Mouse (Mus musculus) cerebellum, adult 18-20 months (tissue): ENCODE measurements around the gene Mapk1ip1l.

ENCODE experiments used
- DNase-seq, 2 experiments: peaks; one replicate each; pipeline ENCODE4 v3.0.0; 2021

Mapk1ip1l gene

DNA sequence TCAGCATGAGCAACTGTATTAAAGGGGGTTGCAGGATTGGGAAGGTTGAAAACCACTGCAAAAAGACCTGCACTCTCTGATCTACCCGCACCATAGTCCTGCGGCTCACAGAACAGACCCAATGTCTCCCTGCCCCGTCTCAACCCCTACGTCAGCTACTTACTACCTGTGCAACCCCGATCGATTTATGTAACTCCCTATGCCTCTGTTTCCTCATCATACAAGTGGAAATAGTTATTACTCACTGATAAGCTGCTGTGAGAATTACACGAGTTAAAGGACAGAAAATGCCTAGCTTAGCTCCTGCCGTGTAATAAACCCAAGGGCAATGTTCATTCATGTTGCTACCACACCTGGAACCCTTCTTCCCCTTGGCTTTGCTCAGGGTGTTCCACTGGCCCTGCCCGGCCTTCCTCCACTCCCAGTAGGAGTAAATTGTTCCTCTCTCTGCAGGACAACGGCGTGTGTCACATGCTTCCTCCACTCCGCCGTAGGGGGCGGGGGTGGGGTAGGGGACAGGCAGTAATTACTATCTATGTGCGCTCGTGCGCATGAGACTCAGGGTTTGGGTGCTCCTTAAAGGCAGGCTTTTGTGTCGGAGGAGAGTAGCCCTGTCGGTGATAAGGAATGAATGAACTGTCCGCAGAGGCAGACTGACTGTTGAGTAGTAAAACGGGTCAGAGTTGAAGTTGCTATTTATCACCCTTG, 66.8 kb downstream of the Mapk1ip1l start:
- no peak for DNase-seq

GRCm38 (mm10) chr14:47366881-47367321, 68.8 kb downstream of the Mapk1ip1l start:
- peak; percentile 29 to 30 for DNase-seq

- DNase-seq = peak in 1 of 2 experiments; percentile 10
These were observed 69.4 kb downstream of the Mapk1ip1l start, which contains the start of gene Lgals3 for GRCm38 (mm10) chr14:47367461-47367860. TSS of gene Lgals3 (plus strand) at chr14:47367751.

DNA sequence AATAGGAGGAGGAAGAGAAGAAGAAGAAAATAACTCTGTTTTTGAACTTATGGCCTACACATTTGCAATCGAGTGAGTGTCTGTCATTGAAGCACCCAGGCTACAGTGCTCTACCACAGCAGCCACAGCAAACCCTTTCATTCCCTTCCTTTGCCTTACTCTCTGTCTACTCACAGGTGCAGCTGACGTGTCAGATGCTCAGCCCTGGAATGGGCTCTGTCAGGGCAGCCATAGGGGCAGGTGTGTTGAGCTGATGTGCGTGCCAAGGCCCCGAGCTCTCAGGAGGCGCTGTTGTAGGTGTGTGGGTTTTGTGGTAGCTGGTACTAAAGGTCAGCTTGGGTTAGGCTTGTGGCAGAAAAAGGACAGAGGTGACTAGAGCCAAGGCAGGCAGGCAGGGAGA, 71.7 kb downstream of the Mapk1ip1l start:
- no peak for DNase-seq

DNA sequence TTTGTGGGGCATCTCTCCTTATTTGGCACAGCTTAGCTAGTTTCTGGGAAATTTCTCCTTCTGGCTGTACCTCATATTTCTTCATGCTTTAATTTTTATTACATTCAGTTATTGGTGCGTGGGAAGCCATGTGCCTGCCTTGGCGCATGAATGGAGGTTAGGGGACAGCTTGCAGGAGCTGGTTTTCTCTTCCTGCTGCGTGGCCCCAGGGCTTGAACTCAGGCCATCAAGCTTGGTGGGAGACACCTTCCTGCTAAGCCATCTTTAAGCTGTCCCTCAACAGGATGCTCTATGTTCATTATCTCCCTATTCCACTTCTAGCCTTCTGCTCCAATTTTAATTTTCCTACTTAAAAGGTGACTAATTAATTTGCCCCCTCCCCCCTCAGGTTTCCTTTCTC, 72.7 kb downstream of the Mapk1ip1l start:
- no peak for DNase-seq

- no peak for DNase-seq
These were observed 73.6 kb downstream of the Mapk1ip1l start for GRCm38 (mm10) chr14:47371689-47372088.
